Mouse (Mus musculus): Measurements from ENCODE around the gene Vps37c. TPM values are rescaled to one million over a fixed set of nuclear protein-coding genes. Genes with fewer than 3 reads are reported as not detected.

Vps37c gene
- polyA plus RNA-seq, 1 experiment from 2014 or later, result 39.2 TPM

DNA sequence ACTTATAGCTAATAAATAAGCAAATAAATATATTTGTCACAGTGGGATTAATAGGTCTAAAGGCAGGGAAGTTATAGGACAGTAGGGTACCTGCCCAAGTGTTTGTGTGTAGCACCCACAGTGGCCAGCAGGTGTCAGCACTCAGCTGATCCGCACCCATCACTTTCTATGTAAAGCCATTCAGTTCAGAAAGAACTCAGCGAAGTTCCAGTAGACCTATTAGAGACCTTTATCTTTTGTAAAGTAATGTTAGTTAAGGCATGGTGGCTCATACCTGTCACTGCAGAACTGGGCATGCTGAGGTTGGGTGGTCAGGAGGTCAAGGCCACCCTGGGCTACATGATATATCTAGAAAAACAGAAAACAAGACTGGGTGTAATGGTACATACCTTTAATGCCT is 23.0 kb upstream of the Vps37c start:
- peak; percentile 59 for ATAC-seq (ENCODE audit: low FRiP score, low read depth)
- WGBS, result 18% methylated on average over 2 of the region's 2 CpGs

GRCm38 (mm10) chr19:10671319-10671718 is 17.2 kb upstream of the Vps37c start:
- H3K4me1 ChIP-seq, result 0 out of 2 replicates have a peak, but pooled peaks cover 7% of the 10 kb centered on the region
- no peaks in the 10 kb centered on the region for H3K27me3 ChIP-seq (replicated peaks)
- H3K4me3 ChIP-seq, result no peak overlapping the region
- H3K36me3 ChIP-seq, result no peaks in the 10 kb centered on the region
- H3K9ac ChIP-seq, result no peak overlapping the region
- 85% methylated on average over 4 of the region's 4 CpGs for WGBS
- no peak overlapping the region for H3K4me2 ChIP-seq (replicated peaks)
- H3K27ac ChIP-seq, result no peak overlapping the region
- no peaks in the 10 kb centered on the region for H3K9me3 ChIP-seq
- no peak for ATAC-seq (ENCODE audit: low FRiP score, low read depth)

More for the DNA sequence above, 23.0 kb upstream of the Vps37c start:
- no peak overlapping the region for H3K27ac ChIP-seq
- no peak overlapping the region for H3K4me2 ChIP-seq (replicated peaks)
- H3K9ac ChIP-seq, result no peak overlapping the region
- H3K9me3 ChIP-seq, result no peaks in the 10 kb centered on the region
- H3K36me3 ChIP-seq, result no peaks in the 10 kb centered on the region
- no peaks in the 10 kb centered on the region for H3K4me1 ChIP-seq
- H3K27me3 ChIP-seq (replicated peaks), result no peaks in the 10 kb centered on the region
- H3K4me3 ChIP-seq, result no peak overlapping the region

DNA sequence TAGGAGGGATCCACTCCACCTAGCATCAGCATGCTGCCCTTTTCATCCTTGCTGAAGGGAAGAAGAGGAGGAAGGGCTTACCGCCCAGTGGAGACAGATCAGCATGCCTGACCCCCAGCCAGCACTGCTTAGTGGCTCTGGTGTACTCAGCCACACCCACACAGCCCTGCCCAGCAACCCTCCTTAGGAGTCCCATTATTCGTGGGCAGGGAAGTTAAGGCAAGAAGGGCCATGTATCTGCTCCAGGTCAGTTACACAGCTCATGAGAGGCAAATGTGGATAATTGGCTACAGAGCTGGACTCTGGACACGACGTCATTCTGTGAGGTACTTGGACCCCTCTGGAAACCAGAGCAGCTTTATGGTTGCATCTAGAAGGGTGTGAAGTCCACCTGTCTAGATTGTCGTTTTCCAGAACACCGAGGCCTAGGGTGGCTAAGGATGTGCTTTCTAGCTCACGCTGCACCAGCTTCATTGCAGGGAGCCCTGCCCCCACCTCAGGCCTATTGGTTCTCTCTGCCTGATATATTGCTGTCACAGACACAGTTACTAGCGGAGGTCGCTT is 16.6 kb upstream of the Vps37c start:
- Histone ChIP-seq H3K27ac (no peak overlapping the region), H3K36me3 (no peaks in the 10 kb centered on the region), H3K4me3 (no peak overlapping the region), H3K9me3 (no peaks in the 10 kb centered on the region), H3K9ac (no peak overlapping the region), H3K4me1 (0 out of 2 replicates have a peak, but pooled peaks cover 7% of the 10 kb centered on the region), H3K4me2 (replicated peaks) (no peak overlapping the region), H3K27me3 (replicated peaks) (no peaks in the 10 kb centered on the region)
- 50% methylated on average over 9 of the region's 9 CpGs for WGBS
- ATAC-seq (ENCODE audit: low FRiP score, low read depth), result peak; percentile 41; the same call in 1 of the 2 replicates

DNA sequence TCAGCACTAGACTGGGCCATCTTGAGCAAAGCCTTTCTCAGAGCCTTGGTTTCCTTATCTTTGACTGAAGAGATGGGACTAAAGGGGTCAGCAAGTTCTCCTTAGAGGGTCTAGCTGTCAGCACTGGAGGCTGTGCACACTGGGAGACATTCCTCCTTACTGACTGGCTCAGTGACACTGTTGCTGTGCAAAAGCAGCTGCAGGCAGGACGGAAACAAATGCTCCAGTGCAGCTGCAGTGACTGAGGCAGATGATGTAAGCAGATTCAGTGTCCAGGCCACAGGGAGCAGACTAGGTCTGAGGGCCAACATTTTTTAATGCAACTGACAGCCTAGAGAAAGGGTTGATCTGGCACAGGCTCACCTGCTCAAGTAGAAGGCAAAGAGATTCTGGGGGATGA is 15.3 kb upstream of the Vps37c start:
- H3K4me3 ChIP-seq, result no peak overlapping the region
- no peaks in the 10 kb centered on the region for H3K36me3 ChIP-seq
- H3K9ac ChIP-seq, result no peak overlapping the region
- no peaks in the 10 kb centered on the region for H3K9me3 ChIP-seq
- H3K4me1 ChIP-seq, result 0 out of 2 replicates have a peak, but pooled peaks cover 7% of the 10 kb centered on the region
- H3K4me2 ChIP-seq (replicated peaks), result no peak overlapping the region
- WGBS, result 50% methylated on average over 1 of the region's 1 CpGs
- ATAC-seq (ENCODE audit: low FRiP score, low read depth), result no peak
- H3K27ac ChIP-seq, result no peak overlapping the region
- H3K27me3 ChIP-seq (replicated peaks), result no peaks in the 10 kb centered on the region

DNA sequence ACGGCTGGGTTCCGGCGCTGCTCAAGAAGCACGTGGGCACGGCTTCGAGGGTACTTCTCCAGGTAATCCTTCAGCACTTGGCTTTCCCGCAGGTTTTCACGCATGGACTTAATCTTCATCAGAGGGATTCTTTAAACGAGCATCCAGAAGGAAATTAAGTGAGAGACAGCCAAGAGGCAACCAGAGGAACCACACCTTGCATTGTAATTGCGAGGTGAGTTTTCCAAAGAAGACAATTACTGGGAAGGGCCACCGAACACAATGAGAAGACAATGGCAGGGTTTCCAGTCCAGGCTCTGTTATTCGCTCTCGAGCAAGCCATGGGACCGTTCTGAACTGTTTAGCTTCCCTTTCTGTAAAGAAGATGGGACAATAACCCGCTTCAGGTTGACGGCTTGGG is 11.9 kb upstream of the Vps37c start:
- no peaks in the 10 kb centered on the region for H3K36me3 ChIP-seq
- no peak overlapping the region for H3K4me3 ChIP-seq
- ATAC-seq (ENCODE audit: low FRiP score, low read depth), result no peak
- H3K27ac ChIP-seq, result no peak overlapping the region
- H3K4me1 ChIP-seq, result 0 out of 2 replicates have a peak, but pooled peaks cover 7% of the 10 kb centered on the region
- no peaks in the 10 kb centered on the region for H3K9me3 ChIP-seq
- no peak overlapping the region for H3K4me2 ChIP-seq (replicated peaks)
- WGBS, result 82% methylated on average over 16 of the region's 16 CpGs
- no peak overlapping the region for H3K9ac ChIP-seq
- no peaks in the 10 kb centered on the region for H3K27me3 ChIP-seq (replicated peaks)

DNA sequence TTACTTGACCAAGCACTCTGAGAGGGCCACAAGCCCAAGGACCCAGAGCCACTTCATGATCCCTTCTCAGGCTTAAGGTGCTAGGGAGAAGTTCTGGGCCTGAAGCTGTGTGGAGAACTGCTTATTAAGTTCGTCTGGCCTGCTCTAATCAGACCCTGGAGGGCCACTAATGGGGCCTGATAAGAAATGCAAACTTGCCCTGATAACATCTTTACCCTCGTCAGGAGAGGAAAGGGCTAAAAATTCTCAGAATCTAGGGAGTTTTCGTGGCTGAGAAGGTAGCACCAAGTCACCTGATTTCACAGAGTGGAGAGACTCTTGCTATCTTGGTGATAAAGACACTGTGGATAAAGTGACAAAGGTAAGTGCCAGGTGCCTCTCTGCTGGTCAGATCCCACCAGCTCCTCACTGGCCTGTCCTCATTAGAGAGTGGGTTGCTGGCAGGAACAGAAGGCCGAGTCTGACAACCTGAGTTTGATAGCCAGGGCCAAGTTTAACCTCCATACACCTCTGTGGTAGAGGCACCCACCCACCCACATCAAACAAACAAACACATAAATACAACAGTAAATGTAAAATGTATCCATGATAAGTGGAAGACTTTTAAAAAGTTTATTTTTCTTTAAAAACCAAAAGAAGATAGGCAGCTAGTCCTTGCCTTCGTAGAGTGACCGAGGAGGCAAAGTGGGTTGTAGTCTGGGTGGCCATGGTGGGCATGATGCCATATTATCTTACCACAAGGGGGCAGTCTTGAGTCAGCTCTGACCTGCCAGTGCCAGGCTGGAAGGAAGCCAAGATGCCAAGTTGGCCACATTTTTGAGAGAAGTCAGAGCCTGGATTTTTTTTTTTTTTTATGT is 10.4 kb upstream of the Vps37c start, which contains the start of gene Pga5:
TSS of gene Pga5 (minus strand) at position 157 of the 857 bp plus-strand sequence.
- H3K4me1 ChIP-seq, result no peaks in the 10 kb centered on the region
- no peaks in the 10 kb centered on the region for H3K27me3 ChIP-seq (replicated peaks)
- peak; percentile 72; the same call in 1 of the 2 replicates for ATAC-seq (ENCODE audit: low FRiP score, low read depth)
- H3K4me3 ChIP-seq, result no peak within 1 kb of the TSS
- no peak within 1 kb of the TSS for H3K4me2 ChIP-seq (replicated peaks)
- no peaks in the 10 kb centered on the region for H3K36me3 ChIP-seq
- no peak within 1 kb of the TSS for H3K9ac ChIP-seq
- 53% methylated on average over 6 of the region's 6 CpGs for WGBS
- no peaks in the 10 kb centered on the region for H3K9me3 ChIP-seq
- H3K27ac ChIP-seq, result no peak within 1 kb of the TSS

- H3K4me3 ChIP-seq, result no peak overlapping the region
- 0 out of 2 replicates have a peak, but pooled peaks have one; percentile 32 for ATAC-seq (ENCODE audit: low FRiP score, low read depth)
- H3K27me3 ChIP-seq (replicated peaks), result no peaks in the 10 kb centered on the region
- H3K9me3 ChIP-seq, result no peaks in the 10 kb centered on the region
- H3K4me1 ChIP-seq, result no peaks in the 10 kb centered on the region
- no peaks in the 10 kb centered on the region for H3K36me3 ChIP-seq
- 88% methylated on average over 1 of the region's 1 CpGs for WGBS
- no peak overlapping the region for H3K4me2 ChIP-seq (replicated peaks)
- no peak overlapping the region for H3K9ac ChIP-seq
- no peak overlapping the region for H3K27ac ChIP-seq
Observed at GRCm38 (mm10) chr19:10678772-10679067, 9.8 kb upstream of the Vps37c start.

DNA sequence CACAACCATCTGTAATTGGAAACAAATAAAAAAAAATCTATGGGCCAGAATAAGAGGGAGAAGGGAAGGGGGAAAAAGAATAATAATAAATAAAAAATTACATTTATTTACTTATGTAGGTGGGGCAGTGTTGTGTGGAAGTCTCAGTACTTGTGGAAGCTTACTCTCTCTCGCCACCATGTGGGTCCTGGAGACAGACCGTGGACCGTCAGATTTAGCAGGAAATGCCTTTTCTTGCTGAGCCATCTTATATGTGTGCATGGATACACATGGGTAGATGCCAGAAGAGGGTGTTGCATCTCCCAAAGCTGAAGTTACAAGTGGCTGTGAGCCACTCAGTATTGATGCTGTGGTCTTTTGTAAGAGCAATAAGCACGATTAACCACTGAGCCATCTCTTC is 7.0 kb upstream of the Vps37c start:
- no peaks in the 10 kb centered on the region for H3K27me3 ChIP-seq (replicated peaks)
- H3K9me3 ChIP-seq, result no peaks in the 10 kb centered on the region
- no peak for ATAC-seq (ENCODE audit: low FRiP score, low read depth)
- H3K4me1 ChIP-seq, result no peaks in the 10 kb centered on the region
- no peak overlapping the region for H3K4me3 ChIP-seq
- H3K4me2 ChIP-seq (replicated peaks), result no peak overlapping the region
- no peaks in the 10 kb centered on the region for H3K36me3 ChIP-seq
- H3K27ac ChIP-seq, result no peak overlapping the region
- 71% methylated on average over 4 of the region's 4 CpGs for WGBS
- no peak overlapping the region for H3K9ac ChIP-seq

DNA sequence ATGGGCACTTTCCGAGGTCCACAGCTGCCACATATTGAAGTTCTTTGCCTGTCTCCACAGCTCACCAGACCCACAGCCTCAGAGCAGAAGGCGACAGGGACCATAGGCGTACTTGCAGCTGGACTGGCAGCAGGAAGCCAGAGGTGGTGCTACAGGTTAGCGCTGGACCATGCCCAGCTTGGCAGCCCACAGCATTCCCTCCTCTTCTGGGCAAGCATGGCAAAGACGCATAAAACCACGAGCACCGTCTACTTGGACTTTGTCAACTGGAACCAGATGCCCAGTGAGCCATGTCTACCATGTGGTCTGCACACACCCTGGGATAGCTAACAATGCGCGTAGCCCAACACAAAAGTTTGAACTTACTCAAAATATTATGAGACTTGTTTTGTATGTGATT is 3.5 kb upstream of the Vps37c start:
- no peaks in the 10 kb centered on the region for H3K36me3 ChIP-seq
- no peak overlapping the region for H3K4me2 ChIP-seq (replicated peaks)
- H3K27me3 ChIP-seq (replicated peaks), result no peaks in the 10 kb centered on the region
- no peaks in the 10 kb centered on the region for H3K9me3 ChIP-seq
- peaks cover 13% of the 10 kb centered on the region for H3K4me1 ChIP-seq
- no peak overlapping the region for H3K9ac ChIP-seq
- no peak overlapping the region for H3K4me3 ChIP-seq
- no peak for ATAC-seq (ENCODE audit: low FRiP score, low read depth)
- WGBS, result 90% methylated on average over 9 of the region's 9 CpGs
- no peak overlapping the region for H3K27ac ChIP-seq

GRCm38 (mm10) chr19:10685727-10686126 is 2.8 kb upstream of the Vps37c start:
- Histone ChIP-seq H3K4me2 (replicated peaks) (no peak overlapping the region), H3K4me3 (no peak overlapping the region), H3K4me1 (peaks cover 20% of the 10 kb centered on the region), H3K27ac (no peak overlapping the region), H3K27me3 (replicated peaks) (no peaks in the 10 kb centered on the region), H3K9me3 (no peaks in the 10 kb centered on the region), H3K36me3 (no peaks in the 10 kb centered on the region), H3K9ac (no peak overlapping the region)
- no peak for ATAC-seq (ENCODE audit: low FRiP score, low read depth)
- 80% methylated on average over 2 of the region's 2 CpGs for WGBS

GRCm38 (mm10) chr19:10689470-10690166 is 1.1 kb downstream of the Vps37c start:
- Histone ChIP-seq H3K27ac (peak overlapping the region; percentile 89; the same call in 1 of the 2 replicates), H3K4me1 (peaks cover 22% of the 10 kb centered on the region), H3K27me3 (replicated peaks) (no peaks in the 10 kb centered on the region), H3K9ac (peak overlapping the region; percentile 84), H3K4me2 (replicated peaks) (peak overlapping the region; percentile 75), H3K36me3 (no peaks in the 10 kb centered on the region), H3K9me3 (no peaks in the 10 kb centered on the region), H3K4me3 (peak overlapping the region; percentile 72)
- no peak for ATAC-seq (ENCODE audit: low FRiP score, low read depth)
- 65% methylated on average over 5 of the region's 5 CpGs for WGBS

DNA sequence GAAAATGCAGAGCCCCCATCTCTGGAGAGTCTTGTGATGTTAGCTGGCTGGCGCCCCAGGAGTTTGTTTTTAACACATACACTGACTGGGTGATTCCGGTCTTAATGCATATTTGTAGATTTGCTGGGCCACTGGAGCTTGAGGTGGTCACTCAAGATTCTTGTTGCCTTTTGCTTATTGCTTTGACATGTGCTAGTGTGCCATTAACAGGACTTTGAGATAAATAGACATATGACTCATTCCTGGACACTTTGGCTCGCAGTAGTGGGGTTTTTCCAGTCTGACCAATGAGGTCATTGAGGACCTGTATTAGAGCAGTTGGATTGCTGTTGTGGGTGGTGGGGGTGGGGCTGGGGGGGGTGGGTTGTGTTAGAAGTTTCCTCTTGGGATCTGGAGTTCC is 1.8 kb downstream of the Vps37c start:
- Histone ChIP-seq H3K27me3 (replicated peaks) (no peaks in the 10 kb centered on the region), H3K27ac (no peak overlapping the region), H3K36me3 (no peaks in the 10 kb centered on the region), H3K4me2 (replicated peaks) (peak overlapping the region; percentile 75), H3K4me3 (no peak overlapping the region), H3K4me1 (peaks cover 25% of the 10 kb centered on the region), H3K9me3 (no peaks in the 10 kb centered on the region), H3K9ac (no peak overlapping the region)
- no peak for ATAC-seq (ENCODE audit: low FRiP score, low read depth)
- 85% methylated on average over 3 of the region's 3 CpGs for WGBS

All from neural tube, embryonic 12.5 days (tissue).